Mouse (Mus musculus) gonadal fat pad, adult 2 months (tissue): ENCODE measurements around the gene Agrp. TPM values are rescaled to one million over a fixed set of nuclear protein-coding genes. Genes with fewer than 3 reads are reported as not detected.

Source experiments
- DNase-seq: peaks from one replicate; pipeline ENCODE4 v3.0.0-alpha.2; 2012; ENCODE audit warnings: low read depth
- polyA plus RNA-seq: library from polyadenylated mRNA; depleted of rRNA; stranded (reverse); fragments of >200 nt; gene quantifications from 2 replicates; pipeline ENCODE4 v1.2.3, GENCODE M21; 2012; rRNA removed

Agrp gene
- polyA plus RNA-seq: 0.45 TPM in 1 of 2 replicates, not detected in the other

- no peak for DNase-seq
Measured at GRCm38 (mm10) chr8:105636963-105637510, at the start of gene Agrp. Gene Agrp (minus strand): TSS chr8:105637393.

GRCm38 (mm10) chr8:105686551-105686950, 49.4 kb upstream of the Agrp start:
- DNase-seq: no peak

GRCm38 (mm10) chr8:105685796-105686308, 48.7 kb upstream of the Agrp start, which contains the start of gene Carmil2:
Gene Carmil2 (plus strand): TSS chr8:105686274.
- DNase-seq: no peak

- no peak for DNase-seq
Measured at GRCm38 (mm10) chr8:105685325-105685724, 48.1 kb upstream of the Agrp start.

GRCm38 (mm10) chr8:105677891-105678290, 40.7 kb upstream of the Agrp start:
- DNase-seq: no peak

GRCm38 (mm10) chr8:105661167-105661566, 24.0 kb upstream of the Agrp start:
- no peak for DNase-seq

GRCm38 (mm10) chr8:105657641-105658040, 20.4 kb upstream of the Agrp start:
- no peak for DNase-seq

GRCm38 (mm10) chr8:105648929-105649328, 11.7 kb upstream of the Agrp start:
- DNase-seq: no peak

GRCm38 (mm10) chr8:105645205-105645604, 8.0 kb upstream of the Agrp start:
- no peak for DNase-seq

GRCm38 (mm10) chr8:105640511-105640910, 3.3 kb upstream of the Agrp start:
- DNase-seq: no peak

GRCm38 (mm10) chr8:105639835-105640234, 2.6 kb upstream of the Agrp start:
- DNase-seq: no peak

- no peak for DNase-seq
Measured at GRCm38 (mm10) chr8:105638510-105638909, 1.3 kb upstream of the Agrp start.

GRCm38 (mm10) chr8:105637601-105638041, 428 bp upstream of the Agrp start:
- DNase-seq: no peak

GRCm38 (mm10) chr8:105636018-105636962, 903 bp downstream of the Agrp start, which contains the start of gene Ctcf:
Gene Ctcf (plus strand): TSS chr8:105636568.
- DNase-seq: no peak

GRCm38 (mm10) chr8:105635481-105635880, 1.7 kb downstream of the Agrp start:
- no peak for DNase-seq

- DNase-seq: no peak
Measured at GRCm38 (mm10) chr8:105634771-105635458, 2.3 kb downstream of the Agrp start.

GRCm38 (mm10) chr8:105629337-105629736, 7.9 kb downstream of the Agrp start:
- DNase-seq: no peak

- DNase-seq: no peak
Measured at GRCm38 (mm10) chr8:105626086-105626485, 11.1 kb downstream of the Agrp start.

- DNase-seq: no peak
Measured at GRCm38 (mm10) chr8:105624831-105625230, 12.4 kb downstream of the Agrp start.

GRCm38 (mm10) chr8:105624401-105624800, 12.8 kb downstream of the Agrp start:
- DNase-seq: no peak

GRCm38 (mm10) chr8:105623679-105624245, 13.4 kb downstream of the Agrp start:
- no peak for DNase-seq

GRCm38 (mm10) chr8:105623118-105623517, 14.1 kb downstream of the Agrp start:
- DNase-seq: no peak
